Comparison of ENCODE assay signal across 7 mouse cellular contexts in the genomic region with DNA sequence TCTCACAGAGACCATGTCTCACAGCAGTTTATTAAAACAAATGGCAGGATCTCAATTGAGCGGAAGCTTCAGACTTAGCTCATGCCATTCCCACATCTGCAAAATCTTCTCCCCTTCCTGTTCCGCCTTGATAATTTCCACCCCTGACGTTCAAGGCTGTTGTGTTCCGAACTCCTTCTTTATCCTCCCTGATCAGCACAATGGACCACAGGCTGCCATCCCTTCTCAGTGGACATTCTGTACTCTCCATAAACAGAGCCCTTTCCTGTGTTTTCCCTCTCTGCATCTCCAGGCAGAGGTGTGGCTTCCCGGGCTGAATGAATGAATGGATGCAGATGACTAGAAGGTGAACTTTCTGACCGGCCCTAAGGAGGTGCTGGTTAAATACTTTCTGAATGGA. TPM values are rescaled to one million over a fixed set of nuclear protein-coding genes. Genes with fewer than 3 reads are reported as not detected.
DNase-seq lines count a peak whose midpoint lies in the region; ATAC-seq and TF ChIP-seq lines count a peak whose summit lies in the region.

No protein-coding gene starts in this region.

- H3K27ac ChIP-seq in embryonic facial prominence, embryonic 14.5 days (replicated peaks; ENCODE audit: low read depth, low read length) = no peak overlapping the region
- H3K27ac ChIP-seq in heart, adult 2 months = peak overlapping the region; percentile 36
- H3K27ac ChIP-seq in limb, embryonic 12.5 days = no peak overlapping the region
- H3K27ac ChIP-seq in midbrain, embryonic 14.5 days (replicated peaks; ENCODE audit: low read depth, low read length) = no peak overlapping the region

- peak overlapping the region; percentile 65 for H3K4me3 ChIP-seq in embryonic facial prominence, embryonic 14.5 days (ENCODE audit: low read depth, low read length)
- no peak overlapping the region; the same call in 1 of the 2 replicates for H3K4me3 ChIP-seq in heart, adult 2 months
- peak overlapping the region; percentile 28 for H3K4me3 ChIP-seq in limb, embryonic 12.5 days (replicated peaks)
- no peak overlapping the region for H3K4me3 ChIP-seq in midbrain, embryonic 14.5 days (replicated peaks; ENCODE audit: low read depth, low read length)

- WGBS in embryonic facial prominence, embryonic 14.5 days = 28% methylated on average over 6 of the region's 6 CpGs
- WGBS in heart, adult 2 months = 28% methylated on average over 6 of the region's 6 CpGs
- WGBS in limb, embryonic 12.5 days = 59% methylated on average over 6 of the region's 6 CpGs
- 40% methylated on average over 6 of the region's 6 CpGs for WGBS in midbrain, embryonic 14.5 days

- intact Hi-C loops in heart, adult 2 months (cut with DNase I) = loop anchor here (2.0 to 10.0 kb wide), 3 partner anchors 89 to 226 kb away; partner anchors contain the start of genes Mturn and Znrf2

- no peaks in the 10 kb centered on the region for H3K9me3 ChIP-seq in embryonic facial prominence, embryonic 14.5 days (ENCODE audit: control insufficient read depth, low read length)
- no peaks in the 10 kb centered on the region for H3K9me3 ChIP-seq in limb, embryonic 12.5 days
- H3K9me3 ChIP-seq in midbrain, embryonic 14.5 days (ENCODE audit: control insufficient read depth, low read length) = no peaks in the 10 kb centered on the region

- no peaks in the 10 kb centered on the region; the same call in 1 of the 2 replicates for H3K79me2 ChIP-seq in heart, adult 2 months (replicated peaks; ENCODE audit: control insufficient read depth, insufficient read depth, low read length)

- peak overlapping the region; percentile 76 for H3K4me2 ChIP-seq in embryonic facial prominence, embryonic 14.5 days (ENCODE audit: low read depth, low read length)
- H3K4me2 ChIP-seq in limb, embryonic 12.5 days = peak overlapping the region; percentile 57
- H3K4me2 ChIP-seq in midbrain, embryonic 14.5 days (ENCODE audit: low read length) = peak overlapping the region; percentile 29

- no peaks in the 10 kb centered on the region for H3K27me3 ChIP-seq in embryonic facial prominence, embryonic 14.5 days (replicated peaks; ENCODE audit: control insufficient read depth, insufficient read depth, low read length)
- H3K27me3 ChIP-seq in heart, adult 2 months (ENCODE audit: control insufficient read depth, insufficient read depth, low read length) = no peaks in the 10 kb centered on the region
- H3K27me3 ChIP-seq in limb, embryonic 12.5 days = no peaks in the 10 kb centered on the region
- no peaks in the 10 kb centered on the region for H3K27me3 ChIP-seq in midbrain, embryonic 14.5 days (ENCODE audit: control insufficient read depth, insufficient read depth, low read length)

- DNase-seq in embryonic facial prominence, embryonic 14.5 days (ENCODE audit: low spot score) = no peak
- DNase-seq in heart, adult 2 months = peak in 1 of 2 experiments; percentile 10
- no peak for DNase-seq in midbrain, embryonic 14.5 days
- DNase-seq in adrenal gland, adult 18-20 months (ENCODE audit: low spot score in 2 of 2) = no peak
- DNase-seq in adrenal gland, postnatal 4 days (ENCODE audit: low spot score in 2 of 2) = no peak
- DNase-seq in urinary bladder, postnatal 36 days (ENCODE audit: low spot score in 2 of 2) = no peak

- H3K36me3 ChIP-seq in embryonic facial prominence, embryonic 14.5 days (ENCODE audit: control insufficient read depth, insufficient read depth, low read length) = 0 out of 2 replicates have a peak, but pooled peaks cover 4% of the 10 kb centered on the region
- no peaks in the 10 kb centered on the region for H3K36me3 ChIP-seq in heart, adult 2 months (ENCODE audit: control insufficient read depth, insufficient read depth, low read length)
- no peaks in the 10 kb centered on the region for H3K36me3 ChIP-seq in limb, embryonic 12.5 days
- H3K36me3 ChIP-seq in midbrain, embryonic 14.5 days (ENCODE audit: control insufficient read depth, insufficient read depth, low read length) = no peaks in the 10 kb centered on the region

- H3K4me1 ChIP-seq in embryonic facial prominence, embryonic 14.5 days (ENCODE audit: control insufficient read depth, insufficient read depth, low read length) = peaks cover 19% of the 10 kb centered on the region
- H3K4me1 ChIP-seq in heart, adult 2 months (ENCODE audit: control insufficient read depth, insufficient read depth, low read length) = peaks cover 2% of the 10 kb centered on the region
- peaks cover 32% of the 10 kb centered on the region for H3K4me1 ChIP-seq in limb, embryonic 12.5 days (replicated peaks)
- peaks cover 17% of the 10 kb centered on the region for H3K4me1 ChIP-seq in midbrain, embryonic 14.5 days (ENCODE audit: control insufficient read depth, insufficient read depth, low read length)

- TF ChIP-seq POLR2A in heart, adult 2 months (IDR thresholded peaks at IDR 0.05; ENCODE audit: insufficient read depth, low read depth, low read length) = no peak

- no peak for TF ChIP-seq CTCF in heart, adult 2 months (IDR thresholded peaks at IDR 0.05)

- TF ChIP-seq EP300 in heart, adult 2 months (IDR thresholded peaks at IDR 0.05; ENCODE audit: insufficient read depth, low read depth, low read length) = no peak

- H3K9ac ChIP-seq in embryonic facial prominence, embryonic 14.5 days (ENCODE audit: low read depth, low read length) = peak overlapping the region; percentile 7; the same call in 1 of the 2 replicates
- peak overlapping the region; percentile 18; the same call in 1 of the 2 replicates for H3K9ac ChIP-seq in heart, adult 2 months (ENCODE audit: low read depth, low read length)
- peak overlapping the region; percentile 37 for H3K9ac ChIP-seq in limb, embryonic 12.5 days (replicated peaks)
- H3K9ac ChIP-seq in midbrain, embryonic 14.5 days (replicated peaks; ENCODE audit: low read length) = peak overlapping the region; percentile 31; the same call in 1 of the 2 replicates

- ATAC-seq in embryonic facial prominence, embryonic 14.5 days (ENCODE audit: low read depth) = no peak
- no peak for ATAC-seq in limb, embryonic 12.5 days (ENCODE audit: insufficient number of reproducible peaks, insufficient read depth, low FRiP score, low TSS enrichment, low read depth)
- no peak for ATAC-seq in midbrain, embryonic 14.5 days (ENCODE audit: low FRiP score, low TSS enrichment)

RNA-seq across cellular contexts. Expression of gene Plekha8, which starts 3.1 kb away (rescaled TPM):
- polyA plus RNA-seq in embryonic facial prominence, embryonic 14.5 days (2014; fragmentation: Nextera tagmentation; extraction: Ambion mirVana) = 10.1 and 11.1 TPM in 2 replicates
- total RNA-seq in heart, adult 2 months (2021) = 1 to 10 TPM; 9.0 to 9.7 TPM
- polyA plus RNA-seq in heart, adult 2 months (2012; rRNA removed) = 2.6 and 5.4 TPM in 2 replicates
- 24.6 and 26.3 TPM in 2 replicates for polyA plus RNA-seq in limb, embryonic 12.5 days (2016; fragmentation: Nextera tagmentation; extraction: Ambion mirVana)
- polyA plus RNA-seq in midbrain, embryonic 14.5 days (2014; fragmentation: Nextera tagmentation; extraction: Ambion mirVana) = 11.1 and 15.8 TPM in 2 replicates
- total RNA-seq in adrenal gland, adult 18-20 months (2021) = 10 to 100 TPM; 17.1 to 21.8 TPM
- total RNA-seq in adrenal gland, postnatal 4 days (2021) = 10 to 100 TPM; 18.3 to 18.7 TPM

RNA-seq across cellular contexts. Expression of gene Fkbp14, which starts 5.3 kb away (rescaled TPM):
- polyA plus RNA-seq in embryonic facial prominence, embryonic 14.5 days (2014; fragmentation: Nextera tagmentation; extraction: Ambion mirVana) = 74.6 and 81.1 TPM in 2 replicates
- total RNA-seq in heart, adult 2 months (2021) = 10 to 100 TPM in 1 of 2 experiments, 1 to 10 TPM in 1; 7.6 to 10.7 TPM
- polyA plus RNA-seq in heart, adult 2 months (2012; rRNA removed) = 5.4 and 12.3 TPM in 2 replicates
- polyA plus RNA-seq in limb, embryonic 12.5 days (2016; fragmentation: Nextera tagmentation; extraction: Ambion mirVana) = 25.2 and 26.1 TPM in 2 replicates
- polyA plus RNA-seq in midbrain, embryonic 14.5 days (2014; fragmentation: Nextera tagmentation; extraction: Ambion mirVana) = 4.3 and 8.1 TPM in 2 replicates
- 10 to 100 TPM; 22.2 to 23.4 TPM for total RNA-seq in adrenal gland, adult 18-20 months (2021)
- 10 to 100 TPM; 30.5 to 30.7 TPM for total RNA-seq in adrenal gland, postnatal 4 days (2021)

RNA-seq across cellular contexts. Expression of gene Scrn1, which starts 25.5 kb away (rescaled TPM):
- 12.8 and 13.8 TPM in 2 replicates for polyA plus RNA-seq in embryonic facial prominence, embryonic 14.5 days (2014; fragmentation: Nextera tagmentation; extraction: Ambion mirVana)
- total RNA-seq in heart, adult 2 months (2021) = 1 to 10 TPM; 6.1 to 7.4 TPM
- polyA plus RNA-seq in heart, adult 2 months (2012; rRNA removed) = 6.8 and 14.1 TPM in 2 replicates
- 13.9 and 15.0 TPM in 2 replicates for polyA plus RNA-seq in limb, embryonic 12.5 days (2016; fragmentation: Nextera tagmentation; extraction: Ambion mirVana)
- polyA plus RNA-seq in midbrain, embryonic 14.5 days (2014; fragmentation: Nextera tagmentation; extraction: Ambion mirVana) = 88.0 and 104 TPM in 2 replicates
- 10 to 100 TPM; 25.1 to 31.1 TPM for total RNA-seq in adrenal gland, adult 18-20 months (2021)
- total RNA-seq in adrenal gland, postnatal 4 days (2021) = 10 to 100 TPM; 29.9 to 33.5 TPM

Comparison
In these comparisons a context has a peak if more than half of its experiments do, and no peak if none do; other contexts are left out.
1. H3K4me3 ChIP-seq: peak in embryonic facial prominence, embryonic 14.5 days (single experiment) and limb, embryonic 12.5 days (single experiment); none in heart, adult 2 months (single experiment) and midbrain, embryonic 14.5 days (single experiment).
2. Peak in every context shown above with its lines, with median percentiles within 50 percentile points of each other: H3K4me2 ChIP-seq and H3K9ac ChIP-seq.